Mouse (Mus musculus): ENCODE data around the gene Pitpnc1. TPM values are rescaled to one million over a fixed set of nuclear protein-coding genes. Genes with fewer than 3 reads are reported as not detected.

Gene Pitpnc1
- polyA plus RNA-seq, 1 experiment from 2014 or later = 48.0 TPM

DNA sequence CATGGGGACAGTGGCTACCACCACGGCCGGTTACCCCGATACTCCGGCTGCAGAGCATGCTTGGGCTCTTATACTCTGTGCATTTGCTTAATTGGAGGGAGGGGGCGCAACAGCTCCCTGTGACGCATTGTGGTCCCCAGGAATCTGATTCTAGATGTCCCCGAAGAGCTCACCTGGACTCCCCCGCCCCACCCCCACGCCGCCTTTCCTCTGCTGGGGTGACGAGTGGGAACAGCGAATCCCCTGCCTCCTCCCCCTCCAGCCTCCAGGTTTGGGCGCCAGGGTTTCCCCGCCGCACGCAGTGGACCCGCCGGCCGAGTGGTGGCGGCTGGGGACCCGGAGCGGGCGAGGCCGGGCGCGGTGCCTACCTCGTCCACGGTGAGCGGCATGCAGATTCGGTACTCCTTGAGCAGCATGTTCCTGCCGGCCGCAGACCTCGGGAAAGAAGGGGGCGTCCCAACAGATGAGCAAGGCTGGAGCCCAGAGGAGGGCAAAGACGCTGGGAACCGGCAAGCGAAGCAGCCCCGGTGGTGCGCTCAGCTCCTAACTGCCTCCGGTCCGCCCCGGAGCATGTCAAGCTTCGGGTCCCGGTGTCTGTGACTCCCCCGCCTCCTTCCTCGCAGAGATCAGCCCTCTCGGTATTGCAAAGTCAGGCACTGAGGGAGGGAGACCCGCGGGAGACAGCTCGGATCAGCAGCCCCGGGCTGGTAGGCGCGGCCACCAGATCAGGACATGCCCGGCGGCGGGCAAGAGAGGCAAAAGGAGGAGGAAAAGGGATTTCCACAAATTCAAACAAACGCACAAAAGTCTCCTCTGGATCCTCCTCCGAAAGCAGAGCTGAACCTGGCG is 752 bp downstream of the Pitpnc1 start:
- peak overlapping the region; percentile 90 for H3K4me3 ChIP-seq (ENCODE audit: low read depth, low read length)
- H3K4me1 ChIP-seq (ENCODE audit: control insufficient read depth, insufficient read depth, low read length) = peaks cover 17% of the 10 kb centered on the region
- H3K36me3 ChIP-seq (ENCODE audit: control insufficient read depth, insufficient read depth, low read length) = no peaks in the 10 kb centered on the region
- H3K4me2 ChIP-seq (ENCODE audit: low read length) = peak overlapping the region; percentile 82
- under 1% methylated on average over 57 of the region's 59 CpGs for WGBS
- peak overlapping the region; percentile 91 for H3K27ac ChIP-seq (ENCODE audit: low read length)
- peak; percentile 68 for ATAC-seq
- H3K9me3 ChIP-seq (replicated peaks; ENCODE audit: control insufficient read depth, low read length, poor library complexity, severe bottlenecking) = no peaks in the 10 kb centered on the region
- no peaks in the 10 kb centered on the region for H3K27me3 ChIP-seq (ENCODE audit: control insufficient read depth, insufficient read depth, low read depth, low read length)
- peak overlapping the region; percentile 87 for H3K9ac ChIP-seq (ENCODE audit: low read depth, low read length)

GRCm38 (mm10) chr11:107469031-107469522 is 1.4 kb downstream of the Pitpnc1 start:
- Histone ChIP-seq H3K27ac (ENCODE audit: low read length) (peak overlapping the region; percentile 91), H3K27me3 (ENCODE audit: control insufficient read depth, insufficient read depth, low read depth, low read length) (no peaks in the 10 kb centered on the region), H3K4me2 (ENCODE audit: low read length) (peak overlapping the region; percentile 82), H3K4me1 (ENCODE audit: control insufficient read depth, insufficient read depth, low read length) (peaks cover 18% of the 10 kb centered on the region), H3K36me3 (ENCODE audit: control insufficient read depth, insufficient read depth, low read length) (no peaks in the 10 kb centered on the region), H3K4me3 (ENCODE audit: low read depth, low read length) (peak overlapping the region; percentile 90), H3K9me3 (replicated peaks; ENCODE audit: control insufficient read depth, low read length, poor library complexity, severe bottlenecking) (no peaks in the 10 kb centered on the region), H3K9ac (ENCODE audit: low read depth, low read length) (peak overlapping the region; percentile 87)
- ATAC-seq = peak; percentile 88
- WGBS = under 1% methylated on average over 38 of the region's 38 CpGs

DNA sequence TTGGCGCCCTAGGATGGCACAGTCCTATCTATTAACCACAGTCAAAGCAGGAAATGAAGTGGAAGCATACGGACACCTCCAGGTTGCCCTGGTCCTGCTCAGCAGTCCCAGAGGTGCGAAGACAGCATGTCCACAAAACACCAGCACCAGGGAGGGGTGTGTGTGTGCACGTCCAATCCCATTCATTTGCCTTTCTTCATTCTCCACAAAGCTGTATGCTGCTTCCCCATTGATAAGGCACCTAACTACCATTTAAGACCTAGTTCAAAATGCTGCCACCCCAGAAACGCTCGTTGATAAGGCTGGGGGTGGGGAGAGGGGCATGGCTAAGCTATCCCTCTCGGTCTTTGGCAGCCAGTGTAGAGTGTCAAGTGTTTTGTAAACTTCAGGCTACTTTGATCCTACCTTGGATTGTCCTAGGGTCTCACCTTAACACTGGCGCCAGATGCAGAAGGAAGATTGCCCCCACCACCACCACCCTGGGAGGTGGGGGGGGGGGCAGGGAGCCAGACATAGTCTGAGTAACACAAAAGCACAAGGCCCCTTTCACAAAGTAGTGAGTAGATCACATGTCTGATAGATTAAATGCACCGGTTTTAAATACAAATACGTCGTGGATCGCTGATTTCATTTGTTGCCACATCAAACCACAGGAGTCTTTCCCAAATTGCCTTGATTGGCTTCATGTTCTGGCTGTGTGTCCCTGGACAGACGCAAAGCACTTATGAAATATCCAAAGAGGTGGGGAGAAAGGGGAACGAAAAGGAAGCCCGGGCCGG is 2.1 kb downstream of the Pitpnc1 start:
- WGBS = 19% methylated on average over 16 of the region's 16 CpGs
- peak overlapping the region; percentile 90 for H3K4me3 ChIP-seq (ENCODE audit: low read depth, low read length)
- H3K9ac ChIP-seq (ENCODE audit: low read depth, low read length) = peak overlapping the region; percentile 87
- no peaks in the 10 kb centered on the region for H3K9me3 ChIP-seq (replicated peaks; ENCODE audit: control insufficient read depth, low read length, poor library complexity, severe bottlenecking)
- peak overlapping the region; percentile 91 for H3K27ac ChIP-seq (ENCODE audit: low read length)
- peaks cover 18% of the 10 kb centered on the region for H3K4me1 ChIP-seq (ENCODE audit: control insufficient read depth, insufficient read depth, low read length)
- H3K4me2 ChIP-seq (ENCODE audit: low read length) = peak overlapping the region; percentile 82
- no peaks in the 10 kb centered on the region for H3K36me3 ChIP-seq (ENCODE audit: control insufficient read depth, insufficient read depth, low read length)
- no peaks in the 10 kb centered on the region for H3K27me3 ChIP-seq (ENCODE audit: control insufficient read depth, insufficient read depth, low read depth, low read length)
- ATAC-seq = no peak

GRCm38 (mm10) chr11:107466611-107467391 is 3.7 kb downstream of the Pitpnc1 start:
- WGBS = 78% methylated on average over 6 of the region's 6 CpGs

GRCm38 (mm10) chr11:107465969-107466368 is 4.5 kb downstream of the Pitpnc1 start:
- no peak overlapping the region for H3K9ac ChIP-seq (ENCODE audit: low read depth, low read length)
- ATAC-seq = no peak
- no peak overlapping the region for H3K4me2 ChIP-seq (ENCODE audit: low read length)
- no peak overlapping the region for H3K27ac ChIP-seq (ENCODE audit: low read length)
- peaks cover 12% of the 10 kb centered on the region for H3K4me1 ChIP-seq (ENCODE audit: control insufficient read depth, insufficient read depth, low read length)
- no peaks in the 10 kb centered on the region for H3K9me3 ChIP-seq (replicated peaks; ENCODE audit: control insufficient read depth, low read length, poor library complexity, severe bottlenecking)
- H3K4me3 ChIP-seq (ENCODE audit: low read depth, low read length) = no peak overlapping the region
- H3K27me3 ChIP-seq (ENCODE audit: control insufficient read depth, insufficient read depth, low read depth, low read length) = no peaks in the 10 kb centered on the region
- no peaks in the 10 kb centered on the region for H3K36me3 ChIP-seq (ENCODE audit: control insufficient read depth, insufficient read depth, low read length)
- 67% methylated on average over 1 of the region's 1 CpGs for WGBS

More at GRCm38 (mm10) chr11:107466611-107467391, 3.7 kb downstream of the Pitpnc1 start:
- Histone ChIP-seq H3K9ac (ENCODE audit: low read depth, low read length) (no peak overlapping the region), H3K4me1 (ENCODE audit: control insufficient read depth, insufficient read depth, low read length) (peaks cover 18% of the 10 kb centered on the region), H3K36me3 (ENCODE audit: control insufficient read depth, insufficient read depth, low read length) (no peaks in the 10 kb centered on the region), H3K4me2 (ENCODE audit: low read length) (no peak overlapping the region; the same call in 1 of the 2 replicates), H3K27ac (ENCODE audit: low read length) (no peak overlapping the region), H3K9me3 (replicated peaks; ENCODE audit: control insufficient read depth, low read length, poor library complexity, severe bottlenecking) (no peaks in the 10 kb centered on the region), H3K4me3 (ENCODE audit: low read depth, low read length) (no peak overlapping the region), H3K27me3 (ENCODE audit: control insufficient read depth, insufficient read depth, low read depth, low read length) (no peaks in the 10 kb centered on the region)
- ATAC-seq = no peak

GRCm38 (mm10) chr11:107465041-107465440 is 5.5 kb downstream of the Pitpnc1 start:
- WGBS = 93% methylated on average over 4 of the region's 4 CpGs
- Histone ChIP-seq H3K36me3 (ENCODE audit: control insufficient read depth, insufficient read depth, low read length) (no peaks in the 10 kb centered on the region), H3K9ac (ENCODE audit: low read depth, low read length) (no peak overlapping the region), H3K4me3 (ENCODE audit: low read depth, low read length) (no peak overlapping the region), H3K27ac (ENCODE audit: low read length) (no peak overlapping the region), H3K4me1 (ENCODE audit: control insufficient read depth, insufficient read depth, low read length) (peaks cover 12% of the 10 kb centered on the region), H3K4me2 (ENCODE audit: low read length) (no peak overlapping the region), H3K27me3 (ENCODE audit: control insufficient read depth, insufficient read depth, low read depth, low read length) (no peaks in the 10 kb centered on the region), H3K9me3 (replicated peaks; ENCODE audit: control insufficient read depth, low read length, poor library complexity, severe bottlenecking) (no peaks in the 10 kb centered on the region)
- no peak for ATAC-seq

DNA sequence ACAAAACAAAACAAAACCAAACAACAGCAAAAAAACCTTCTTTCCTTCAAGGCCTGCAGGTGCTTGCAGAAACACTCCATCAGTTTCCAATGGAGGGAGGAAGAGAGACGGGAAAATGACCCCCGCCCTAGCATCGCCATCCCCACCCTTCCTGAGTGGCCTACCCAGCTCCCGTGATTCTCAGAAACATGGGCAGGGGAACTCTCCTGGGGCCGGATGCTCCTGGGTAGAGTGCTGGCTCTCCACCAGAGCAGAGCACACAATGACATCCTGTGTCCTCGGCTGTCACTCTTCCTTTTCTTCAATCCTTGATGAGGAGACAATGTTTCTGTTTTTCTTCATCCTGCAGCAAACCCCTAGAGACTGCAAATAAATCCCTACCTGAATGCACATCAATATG is 6.4 kb downstream of the Pitpnc1 start:
- Histone ChIP-seq H3K36me3 (ENCODE audit: control insufficient read depth, insufficient read depth, low read length) (no peaks in the 10 kb centered on the region), H3K4me1 (ENCODE audit: control insufficient read depth, insufficient read depth, low read length) (peaks cover 12% of the 10 kb centered on the region), H3K27me3 (ENCODE audit: control insufficient read depth, insufficient read depth, low read depth, low read length) (no peaks in the 10 kb centered on the region), H3K27ac (ENCODE audit: low read length) (no peak overlapping the region; the same call in 1 of the 2 replicates), H3K9ac (ENCODE audit: low read depth, low read length) (no peak overlapping the region), H3K4me2 (ENCODE audit: low read length) (no peak overlapping the region), H3K9me3 (replicated peaks; ENCODE audit: control insufficient read depth, low read length, poor library complexity, severe bottlenecking) (no peaks in the 10 kb centered on the region), H3K4me3 (ENCODE audit: low read depth, low read length) (no peak overlapping the region)
- WGBS = 56% methylated on average over 6 of the region's 6 CpGs
- no peak for ATAC-seq

- 92% methylated on average over 12 of the region's 12 CpGs for WGBS
- no peak for ATAC-seq
- H3K9me3 ChIP-seq (replicated peaks; ENCODE audit: control insufficient read depth, low read length, poor library complexity, severe bottlenecking) = no peaks in the 10 kb centered on the region
- no peak overlapping the region for H3K4me3 ChIP-seq (ENCODE audit: low read depth, low read length)
- H3K27me3 ChIP-seq (ENCODE audit: control insufficient read depth, insufficient read depth, low read depth, low read length) = no peaks in the 10 kb centered on the region
- H3K4me1 ChIP-seq (ENCODE audit: control insufficient read depth, insufficient read depth, low read length) = peaks cover 9% of the 10 kb centered on the region
- H3K36me3 ChIP-seq (ENCODE audit: control insufficient read depth, insufficient read depth, low read length) = no peaks in the 10 kb centered on the region
- H3K27ac ChIP-seq (ENCODE audit: low read length) = no peak overlapping the region
- H3K4me2 ChIP-seq (ENCODE audit: low read length) = no peak overlapping the region
- H3K9ac ChIP-seq (ENCODE audit: low read depth, low read length) = no peak overlapping the region
Measured at GRCm38 (mm10) chr11:107463251-107463681, 7.2 kb downstream of the Pitpnc1 start.

Measured in midbrain, embryonic 16.5 days (tissue).